Mouse (Mus musculus) neutrophil, adult 83 days (primary cell): ENCODE measurements around the gene Polr1d. TPM values are rescaled to one million over a fixed set of nuclear protein-coding genes. Genes with fewer than 3 reads are reported as not detected.

Source experiments
- total RNA-seq, 2 experiments: library from RNA; stranded (reverse); gene quantifications; one replicate each; pipeline ENCODE4 v1.2.4; 2023

Gene Polr1d
- 10 to 100 TPM; 56.8 to 66.6 TPM for total RNA-seq

DNA sequence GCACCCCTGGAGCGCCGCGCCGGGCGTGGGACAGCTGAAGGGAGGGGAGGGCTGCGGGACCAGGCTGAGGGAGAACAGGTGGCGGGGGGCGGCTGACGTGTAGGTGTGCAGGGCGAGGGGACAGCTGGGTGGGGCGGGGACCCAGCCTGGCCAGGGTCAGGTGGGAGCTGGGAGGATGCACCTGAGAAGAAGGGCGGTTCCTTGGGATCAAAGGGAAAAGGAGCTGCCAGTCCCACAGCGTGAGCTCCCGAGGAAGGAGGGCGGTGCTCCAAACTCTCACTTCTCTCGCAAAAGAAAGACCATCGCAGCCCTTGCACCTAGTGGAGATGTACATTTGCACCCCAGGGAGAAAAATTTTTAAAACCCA, at the start of gene Polr1d:
TSS of gene Polr1d (plus strand) at position 252 of the 367 bp plus-strand sequence.

DNA sequence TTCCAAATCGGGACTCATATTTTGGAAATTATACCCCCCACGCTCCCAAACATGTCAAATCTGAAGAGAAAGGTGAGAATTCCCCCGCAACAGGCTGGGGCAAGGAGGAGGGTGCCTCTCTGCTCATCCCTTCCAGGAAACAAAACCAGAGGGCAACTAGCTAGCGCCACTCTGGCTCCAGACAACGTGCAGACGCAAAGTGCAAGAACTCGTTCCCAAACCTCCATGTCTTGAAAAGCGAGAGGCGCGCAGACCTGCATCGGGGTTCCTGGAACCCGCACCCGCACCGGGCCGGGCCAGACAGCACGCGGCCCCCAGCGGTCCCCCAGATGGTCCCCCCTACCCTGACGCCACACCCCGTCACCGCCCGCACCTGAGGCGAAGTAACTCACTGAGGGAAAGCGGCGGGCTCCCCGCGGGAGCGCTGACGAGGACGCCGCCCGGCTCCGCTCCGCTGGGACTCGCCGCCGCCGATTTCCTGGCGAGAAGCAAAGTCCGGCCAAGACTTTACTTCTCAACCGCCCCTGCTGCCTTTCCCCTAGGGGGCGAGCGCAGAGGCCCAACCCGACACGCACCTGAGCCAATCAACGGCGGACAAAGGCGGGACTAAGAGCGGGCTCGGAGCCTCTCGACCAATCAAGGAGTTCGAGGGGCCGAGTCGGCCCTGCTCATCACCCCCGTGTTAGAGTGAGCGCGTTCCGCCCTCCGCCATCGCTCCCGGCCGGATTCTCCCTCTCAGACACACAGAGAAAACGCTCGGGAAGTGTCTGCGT, 638 bp upstream of the Polr1d start, which contains the start of gene Lnx2:
TSS of gene Lnx2 (minus strand) at position 561 of the 773 bp plus-strand sequence.

Other genes with a start within 250 kb of the Polr1d start
- gene Rpl21, start 244.2 kb upstream of the Polr1d start, total RNA-seq: 100 to 1,000 TPM; 208 to 210 TPM
- not detected for gene Rasl11a, start 232.0 kb upstream of the Polr1d start, total RNA-seq
- 10 to 100 TPM; 15.9 to 20.7 TPM for gene Gtf3a, start 128.4 kb upstream of the Polr1d start, total RNA-seq
- gene Mtif3, start 113.2 kb upstream of the Polr1d start, total RNA-seq: 1 to 10 TPM; 8.0 to 9.6 TPM
- 1 to 10 TPM; 4.1 to 6.1 TPM for gene Lnx2, start 464 bp upstream of the Polr1d start, total RNA-seq
- not detected for gene Gsx1, start 111.6 kb downstream of the Polr1d start, total RNA-seq
- not detected for gene Pdx1, start 192.9 kb downstream of the Polr1d start, total RNA-seq
- gene Cdx2, start 230.2 kb downstream of the Polr1d start, total RNA-seq: not detected
- gene Urad, start 245.4 kb downstream of the Polr1d start, total RNA-seq: not detected